Mouse (Mus musculus): ENCODE measurements around the gene Bptf.
"Not testable (repeated sequence)": the region's sequence is repeated elsewhere in the genome, so short reads cannot be mapped to it uniquely, and the experiment has no call there.

Gene Bptf

GRCm38 (mm10) chr11:107113881-107114557 lies 17.9 kb downstream of the Bptf start:
- DNase-seq = no peak

- DNase-seq = no peak
These were observed 18.8 kb downstream of the Bptf start for GRCm38 (mm10) chr11:107113112-107113511.

GRCm38 (mm10) chr11:107109669-107110068 lies 22.3 kb downstream of the Bptf start:
- DNase-seq = no peak

- peak; percentile 25 for DNase-seq
These were observed 23.0 kb downstream of the Bptf start for GRCm38 (mm10) chr11:107108892-107109291.

- no peak for DNase-seq
These were observed 24.2 kb downstream of the Bptf start for GRCm38 (mm10) chr11:107107725-107108078.

GRCm38 (mm10) chr11:107106978-107107724 lies 24.8 kb downstream of the Bptf start:
- DNase-seq = peak; percentile 45

- DNase-seq = no peak
These were observed 25.5 kb downstream of the Bptf start for GRCm38 (mm10) chr11:107106461-107106860.

- DNase-seq = peak; percentile 84
These were observed 26.7 kb downstream of the Bptf start for GRCm38 (mm10) chr11:107105227-107105626.

- DNase-seq = peak; percentile 34
These were observed 28.2 kb downstream of the Bptf start for GRCm38 (mm10) chr11:107103736-107104135.

GRCm38 (mm10) chr11:107103224-107103589 lies 28.7 kb downstream of the Bptf start:
- no peak for DNase-seq

- DNase-seq = peak; percentile 72
These were observed 29.3 kb downstream of the Bptf start for GRCm38 (mm10) chr11:107102465-107103223.

- DNase-seq = no peak
These were observed 35.0 kb downstream of the Bptf start for GRCm38 (mm10) chr11:107096973-107097372.

GRCm38 (mm10) chr11:107093871-107094270 lies 38.1 kb downstream of the Bptf start:
- no peak for DNase-seq

GRCm38 (mm10) chr11:107092637-107093036 lies 39.3 kb downstream of the Bptf start:
- DNase-seq = no peak

- DNase-seq = no peak
These were observed 46.1 kb downstream of the Bptf start for GRCm38 (mm10) chr11:107085866-107086265.

- no peak for DNase-seq
These were observed 48.4 kb downstream of the Bptf start for GRCm38 (mm10) chr11:107083480-107083879.

- DNase-seq = no peak
These were observed 66.6 kb downstream of the Bptf start for GRCm38 (mm10) chr11:107065216-107065785.

- DNase-seq = no peak
These were observed 67.3 kb downstream of the Bptf start for GRCm38 (mm10) chr11:107064590-107064989.

- no peak for DNase-seq
These were observed 68.9 kb downstream of the Bptf start for GRCm38 (mm10) chr11:107063067-107063466.

- DNase-seq = no peak
These were observed 71.0 kb downstream of the Bptf start for GRCm38 (mm10) chr11:107060941-107061340.

GRCm38 (mm10) chr11:107059634-107060033 lies 72.3 kb downstream of the Bptf start:
- not testable (repeated sequence) for DNase-seq

GRCm38 (mm10) chr11:107057391-107057790 lies 74.5 kb downstream of the Bptf start:
- no peak for DNase-seq

- DNase-seq = no peak
These were observed 77.1 kb downstream of the Bptf start for GRCm38 (mm10) chr11:107054870-107055269.

Measured in thymus, postnatal 14 days (tissue).